Mouse (Mus musculus) brain, embryonic 14.5 days (tissue): ENCODE results near the gene Psmb6. TPM values are rescaled to one million over a fixed set of nuclear protein-coding genes. Genes with fewer than 3 reads are reported as not detected.

Experiments
- DNase-seq: peaks from one replicate; pipeline ENCODE4 v3.0.0-alpha.2; 2011; ENCODE audit warnings: low read depth
- CTCF ChIP-seq: fragments of 200-500 bp; IDR thresholded peaks from 2 replicates; pipeline ENCODE4 v1.5.1; 2012; ENCODE audit warnings: inconsistent platforms, mild to moderate bottlenecking, moderate library complexity, borderline replicate concordance; ENCODE audit not compliant: insufficient read depth, insufficient read length; ENCODE audit errors: extremely low read depth
- POLR2A ChIP-seq: fragments of 200-500 bp; IDR thresholded peaks from 2 replicates; pipeline ENCODE4 v1.6.1; 2012; ENCODE audit warnings: mild to moderate bottlenecking, inconsistent platforms, borderline replicate concordance; ENCODE audit not compliant: poor library complexity, insufficient read depth, insufficient read length, severe bottlenecking; ENCODE audit errors: extremely low read depth
- polyA plus RNA-seq: library from polyadenylated mRNA; depleted of rRNA; stranded (reverse); fragments of >200 nt; gene quantifications from 2 replicates; pipeline ENCODE4 v1.2.3, GENCODE M21; 2012; rRNA removed

Gene Psmb6
- 405 and 560 TPM in 2 replicates for polyA plus RNA-seq

GRCm38 (mm10) chr11:70525184-70525678, at the start of gene Psmb6:
Gene Psmb6 (plus strand): TSS chr11:70525367.
- no peak for TF ChIP-seq CTCF
- TF ChIP-seq POLR2A = peak; percentile 82; the same call in 1 of the 2 replicates
- peak; percentile 99 for DNase-seq

DNA sequence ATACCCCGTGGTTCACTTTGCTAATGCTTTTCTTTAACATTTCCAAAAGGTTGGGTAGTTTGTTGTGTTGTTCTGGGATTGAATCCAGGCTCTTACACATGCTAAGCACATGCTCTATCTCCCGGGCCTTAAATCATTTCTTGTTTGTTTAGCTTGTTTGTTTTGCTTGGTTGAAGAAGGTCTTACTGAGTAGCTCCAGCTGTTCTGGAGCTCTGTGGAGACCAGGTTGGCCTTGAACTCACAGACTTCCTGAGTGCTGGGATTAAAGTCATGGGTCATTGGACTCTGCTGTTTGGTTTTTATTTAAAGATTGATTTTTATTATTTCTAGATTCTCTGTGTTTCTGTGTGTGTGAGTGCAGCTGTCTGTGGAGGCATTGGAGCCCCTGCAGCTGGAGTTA, 39.7 kb upstream of the Psmb6 start:
- TF ChIP-seq POLR2A (no peak), CTCF (no peak)
- DNase-seq = peak; percentile 1

DNA sequence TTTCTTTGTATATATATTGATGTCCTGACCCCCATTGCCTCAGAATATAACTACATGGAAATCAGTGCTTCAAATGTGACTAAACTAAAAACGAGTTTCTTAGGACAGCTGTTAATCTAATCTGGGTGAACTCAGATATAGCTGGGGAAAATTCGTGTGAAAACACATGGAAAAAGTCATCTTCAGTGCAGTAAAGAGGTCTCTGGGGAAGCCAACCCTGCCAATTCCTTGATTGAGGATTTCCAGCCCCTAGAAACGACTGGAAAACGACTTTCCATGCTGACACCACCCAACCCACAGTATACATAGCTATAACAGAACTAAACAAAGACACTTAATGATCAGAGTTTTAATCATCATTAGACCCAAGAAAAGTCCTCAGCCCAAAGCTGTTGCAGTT, 37.4 kb upstream of the Psmb6 start:
- no peak for TF ChIP-seq POLR2A
- DNase-seq = no peak

GRCm38 (mm10) chr11:70489138-70489537, 36.0 kb upstream of the Psmb6 start:
- no peak for DNase-seq
- TF ChIP-seq POLR2A (no peak), CTCF (no peak)

DNA sequence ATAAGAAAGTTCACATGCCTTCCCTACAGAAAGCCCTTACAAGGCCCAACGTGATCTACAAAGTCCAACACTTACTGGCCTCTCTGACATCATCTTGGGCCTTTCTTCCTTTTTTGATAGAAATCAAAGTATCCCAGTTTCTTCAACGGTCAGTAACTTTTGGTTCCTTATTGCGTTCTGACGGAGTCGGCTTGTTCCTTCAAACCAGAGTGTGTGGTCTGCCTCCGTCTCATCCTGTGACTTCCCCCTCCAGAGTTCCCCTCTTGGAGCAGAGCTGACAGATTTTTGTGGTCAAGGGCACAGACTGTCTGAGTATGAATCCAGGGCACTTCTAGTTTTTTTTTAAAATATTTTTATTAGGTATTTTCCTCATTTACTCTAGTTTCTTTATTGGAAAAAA, 35.5 kb upstream of the Psmb6 start:
- no peak for TF ChIP-seq CTCF
- no peak for TF ChIP-seq POLR2A
- DNase-seq = no peak

GRCm38 (mm10) chr11:70499566-70500475, 25.3 kb upstream of the Psmb6 start:
- TF ChIP-seq POLR2A (no peak), CTCF (0 out of 2 replicates have a peak, but pooled peaks have one; percentile 4)
- no peak for DNase-seq

GRCm38 (mm10) chr11:70500476-70500812, 24.7 kb upstream of the Psmb6 start:
- TF ChIP-seq POLR2A = no peak
- no peak for TF ChIP-seq CTCF
- no peak for DNase-seq

- no peak for DNase-seq
- no peak for TF ChIP-seq POLR2A
- TF ChIP-seq CTCF = no peak
Observed at GRCm38 (mm10) chr11:70502018-70502417, 23.1 kb upstream of the Psmb6 start.

GRCm38 (mm10) chr11:70504970-70505369, 20.2 kb upstream of the Psmb6 start, which contains the start of gene Tm4sf5:
Gene Tm4sf5 (plus strand): TSS chr11:70505244.
- no peak for TF ChIP-seq CTCF
- TF ChIP-seq POLR2A = no peak
- DNase-seq = no peak

- peak; percentile 63 for DNase-seq
- TF ChIP-seq POLR2A (no peak), CTCF (peak; percentile 61; the same call in 1 of the 2 replicates)
Observed at GRCm38 (mm10) chr11:70506385-70506784, 18.8 kb upstream of the Psmb6 start.

- TF ChIP-seq CTCF (no peak), POLR2A (no peak)
- no peak for DNase-seq
Observed at GRCm38 (mm10) chr11:70506962-70507515, 18.1 kb upstream of the Psmb6 start.
